Mouse (Mus musculus): ENCODE data around the gene Gm3526.
"Not testable (repeated sequence)": the region's sequence is repeated elsewhere in the genome, so short reads cannot be mapped to it uniquely, and the experiment has no call there.

Gene Gm3526

DNA sequence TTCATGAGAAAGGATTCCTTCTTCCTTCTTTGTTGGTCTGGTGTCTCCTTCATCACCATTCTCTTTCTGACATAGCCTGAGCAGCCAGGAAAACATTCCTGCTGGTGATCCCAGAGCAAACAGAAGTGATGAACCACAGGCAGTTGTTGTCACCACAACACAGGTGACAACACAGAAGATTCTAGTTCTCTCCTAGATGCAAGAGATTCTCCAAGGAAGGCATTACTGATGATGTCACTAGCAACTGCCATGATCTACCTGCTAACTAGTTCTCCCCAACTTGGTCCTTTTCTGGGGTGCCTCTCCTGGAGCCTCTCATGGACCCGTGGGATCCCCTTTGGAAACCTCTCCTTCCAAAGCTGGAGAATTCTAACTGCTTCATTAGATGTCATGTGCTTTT is at the start of gene Gm3526:
TSS of gene Gm3526 (minus strand) at position 101 of the 400 bp plus-strand sequence.
- DNase-seq (ENCODE audit: extremely low read depth, insufficient read length, low spot score), result not testable (repeated sequence)

All from 3134 (cell line).